Mouse (Mus musculus): Measurements from ENCODE around the gene Gjb3. TPM values are rescaled to one million over a fixed set of nuclear protein-coding genes. Genes with fewer than 3 reads are reported as not detected.

Gene Gjb3
- total and polyA plus RNA-seq, 3 experiments = not detected

DNA sequence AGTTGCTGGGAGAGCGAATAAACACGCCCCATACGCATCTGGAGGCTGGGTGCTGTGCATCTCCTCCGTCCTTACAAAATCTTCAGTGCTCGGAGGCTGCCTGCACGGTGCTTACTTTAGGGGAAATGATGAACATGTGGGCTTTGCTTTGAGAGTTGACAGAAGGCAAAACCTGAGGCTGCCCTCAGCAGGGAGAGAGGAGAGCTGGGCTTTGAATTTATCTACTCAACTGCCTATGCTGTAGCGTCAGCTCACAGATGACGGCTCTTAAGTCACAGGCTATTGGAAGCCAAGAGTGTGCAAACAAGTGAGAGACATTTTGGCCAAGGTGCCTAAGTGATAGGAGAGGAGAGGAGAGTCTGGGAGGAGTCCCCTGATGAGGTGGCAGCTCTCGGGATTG, 51.4 kb downstream of the Gjb3 start:
- Histone ChIP-seq H3K27me3 (replicated peaks) (peaks cover 30% of the 10 kb centered on the region), H3K27ac (ENCODE audit: insufficient read depth, low read depth) (no peak overlapping the region), H3K9me3 (replicated peaks; ENCODE audit: low read length) (no peaks in the 10 kb centered on the region)

DNA sequence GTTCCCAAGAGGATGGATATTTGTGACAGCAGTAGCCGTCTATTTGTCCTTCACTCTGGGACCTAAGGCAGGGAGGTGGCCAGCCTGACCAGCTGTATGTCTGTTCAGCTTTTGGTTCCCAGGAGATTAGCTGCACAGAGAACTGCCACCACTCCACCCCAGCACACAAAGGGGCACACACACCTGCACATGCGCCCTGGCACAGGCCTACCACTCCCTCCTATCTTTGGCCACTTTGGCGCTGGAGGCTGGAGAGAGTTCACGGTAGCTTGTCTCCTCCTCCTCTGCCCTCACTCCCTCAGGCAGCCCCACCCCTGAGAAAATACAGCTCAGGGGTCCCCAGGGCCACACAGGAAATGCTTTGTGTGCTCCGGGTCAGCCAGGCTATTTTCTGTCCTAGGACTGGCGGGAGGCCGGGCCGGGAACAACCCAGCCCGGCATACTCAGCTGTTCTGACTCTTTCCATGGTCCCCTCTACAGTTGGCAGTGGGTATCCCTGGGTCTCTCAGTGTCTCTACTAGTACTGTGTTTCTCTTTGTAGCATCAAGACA, 52.1 kb downstream of the Gjb3 start:
- in situ Hi-C loops (cut with MboI; ENCODE audit: low pct_ligation_motif_present, low pct_unique_long_range_greater_than_20kb, low sequenced_read_pairs) = no loop called here
- H3K4me3 ChIP-seq (replicated peaks in 1 of 3; ENCODE audit: low read depth in 2 of 3, low read length in 2 of 3, poor library complexity in 1 of 3) = no peak overlapping the region
- H3K27ac ChIP-seq (ENCODE audit: insufficient read depth, low read depth) = no peak overlapping the region
- no peaks in the 10 kb centered on the region for H3K79me2 ChIP-seq (replicated peaks; ENCODE audit: control insufficient read depth, extremely low read depth, insufficient read depth, poor library complexity, severe bottlenecking)
- H3K36me3 ChIP-seq (replicated peaks in 1 of 2; ENCODE audit: control insufficient read depth in 1 of 2, insufficient read depth in 1 of 2, low read length in 1 of 2) = no peaks in the 10 kb centered on the region
- peaks cover 37% of the 10 kb centered on the region for H3K27me3 ChIP-seq (replicated peaks)
- TF ChIP-seq KAT2A (IDR thresholded peaks at IDR 0.05; ENCODE audit: insufficient replicate concordance, low read length) (no peak), RCOR1 (conservative IDR thresholded peaks at IDR 0.05; ENCODE audit: low read depth, low read length) (no peak), NRF1 (IDR thresholded peaks at IDR 0.05; ENCODE audit: low read depth, low read length) (peak; percentile 31; the same call in 1 of the 2 replicates)
- no peak overlapping the region for H3K4me2 ChIP-seq (ENCODE audit: insufficient read depth, low read depth, poor library complexity, severe bottlenecking)
- no peaks in the 10 kb centered on the region for H3K9me3 ChIP-seq (replicated peaks; ENCODE audit: low read length)
- dilution Hi-C loops (cut with MboI; ENCODE audit: extremely low pct_ligation_motif_present, extremely low pct_unique_long_range_greater_than_20kb, low sequenced_read_pairs) = no loop called here
- no peak overlapping the region for H3K9ac ChIP-seq (ENCODE audit: insufficient read depth, low read depth)
- no peak for DNase-seq (ENCODE audit: extremely low read depth)
- peaks cover 0 to 4% of the 10 kb centered on the region in 2 experiments; a peak in 1 of 4 replicates for H3K4me1 ChIP-seq (ENCODE audit: control insufficient read depth in 1 of 2, insufficient read depth in 2 of 2)

More for the DNA sequence above, 51.4 kb downstream of the Gjb3 start:
- in situ Hi-C loops (cut with MboI; ENCODE audit: low pct_ligation_motif_present, low pct_unique_long_range_greater_than_20kb, low sequenced_read_pairs) = no loop called here
- H3K9ac ChIP-seq (ENCODE audit: insufficient read depth, low read depth) = no peak overlapping the region
- dilution Hi-C loops (cut with MboI; ENCODE audit: extremely low pct_ligation_motif_present, extremely low pct_unique_long_range_greater_than_20kb, low sequenced_read_pairs) = no loop called here
- no peak overlapping the region for H3K4me3 ChIP-seq (replicated peaks in 1 of 3; ENCODE audit: low read depth in 2 of 3, low read length in 2 of 3, poor library complexity in 1 of 3)
- H3K4me2 ChIP-seq (ENCODE audit: insufficient read depth, low read depth, poor library complexity, severe bottlenecking) = no peak overlapping the region
- H3K79me2 ChIP-seq (replicated peaks; ENCODE audit: control insufficient read depth, extremely low read depth, insufficient read depth, poor library complexity, severe bottlenecking) = no peaks in the 10 kb centered on the region
- TF ChIP-seq HCFC1 (IDR thresholded peaks at IDR 0.05; ENCODE audit: low read depth, low read length) (no peak), POLR2A (IDR thresholded peaks at IDR 0.05; ENCODE audit: low read depth, low read length) (no peak), NRF1 (IDR thresholded peaks at IDR 0.05; ENCODE audit: low read depth, low read length) (no peak), MYC (IDR thresholded peaks at IDR 0.05; ENCODE audit: low read depth, low read length) (no peak), KAT2A (IDR thresholded peaks at IDR 0.05; ENCODE audit: insufficient replicate concordance, low read length) (no peak), SIN3A (IDR thresholded peaks at IDR 0.05; ENCODE audit: low read length) (no peak), JUN (IDR thresholded peaks at IDR 0.05; ENCODE audit: insufficient read depth, low read depth, low read length) (no peak), MEF2A (IDR thresholded peaks at IDR 0.05; ENCODE audit: borderline replicate concordance, low read depth, low read length) (no peak), RAD21 (IDR thresholded peaks at IDR 0.05; ENCODE audit: low read depth, low read length) (no peak), BHLHE40 (IDR thresholded peaks at IDR 0.05; ENCODE audit: low read depth, low read length) (no peak), ELF1 (IDR thresholded peaks at IDR 0.05; ENCODE audit: low read depth, low read length) (no peak), USF1 (IDR thresholded peaks at IDR 0.05; ENCODE audit: low read depth, low read length) (no peak), GABPA (IDR thresholded peaks at IDR 0.05; ENCODE audit: insufficient replicate concordance, low read depth, low read length) (no peak), CHD2 (IDR thresholded peaks at IDR 0.05; ENCODE audit: low read length) (no peak), ZKSCAN1 (IDR thresholded peaks at IDR 0.05; ENCODE audit: borderline replicate concordance, low read depth, low read length) (no peak)
- no peaks in the 10 kb centered on the region for H3K36me3 ChIP-seq (replicated peaks in 1 of 2; ENCODE audit: control insufficient read depth in 1 of 2, insufficient read depth in 1 of 2, low read length in 1 of 2)
- no peak for DNase-seq (ENCODE audit: extremely low read depth)
- peaks cover 0 to 4% of the 10 kb centered on the region in 2 experiments; a peak in 1 of 4 replicates for H3K4me1 ChIP-seq (ENCODE audit: control insufficient read depth in 1 of 2, insufficient read depth in 2 of 2)

Other genes with a start within 250 kb of the Gjb3 start
- gene Tmem35b, start 207.2 kb downstream of the Gjb3 start, total RNA-seq (2012; rRNA removed) = 8.4 and 14.2 TPM in 2 replicates
- 8.3 and 9.4 TPM in 2 replicates for gene Tmem35b, start 207.2 kb downstream of the Gjb3 start, total RNA-seq (2014; rRNA removed)
- gene Tmem35b, start 207.2 kb downstream of the Gjb3 start, polyA plus RNA-seq (2012; ENCODE audit: insufficient read length, low read depth) = 5.5 and 7.1 TPM in 2 replicates
- 0.38 and 0.55 TPM in 2 replicates for gene Dlgap3, start 161.6 kb downstream of the Gjb3 start, total RNA-seq (2012; rRNA removed)
- 0.08 TPM in 1 of 2 replicates, not detected in the other for gene Dlgap3, start 161.6 kb downstream of the Gjb3 start, total RNA-seq (2014; rRNA removed)
- gene Dlgap3, start 161.6 kb downstream of the Gjb3 start, polyA plus RNA-seq (2012; ENCODE audit: insufficient read length, low read depth) = 0.07 and 0.37 TPM in 2 replicates
- 33.6 and 36.6 TPM in 2 replicates for gene Smim12, start 87.1 kb downstream of the Gjb3 start, total RNA-seq (2012; rRNA removed)
- gene Smim12, start 87.1 kb downstream of the Gjb3 start, total RNA-seq (2014; rRNA removed) = 28.7 and 31.3 TPM in 2 replicates
- 27.7 and 30.9 TPM in 2 replicates for gene Smim12, start 87.1 kb downstream of the Gjb3 start, polyA plus RNA-seq (2012; ENCODE audit: insufficient read length, low read depth)
- gene Gja4, start 16.8 kb downstream of the Gjb3 start, total RNA-seq (2012; rRNA removed) = not detected in 2 replicates
- gene Gja4, start 16.8 kb downstream of the Gjb3 start, total RNA-seq (2014; rRNA removed) = not detected in 2 replicates
- not detected in 2 replicates for gene Gja4, start 16.8 kb downstream of the Gjb3 start, polyA plus RNA-seq (2012; ENCODE audit: insufficient read length, low read depth)
- gene Gjb4, start 23.2 kb upstream of the Gjb3 start, total RNA-seq (2012; rRNA removed) = not detected in 2 replicates
- not detected in 2 replicates for gene Gjb4, start 23.2 kb upstream of the Gjb3 start, total RNA-seq (2014; rRNA removed)
- gene Gjb4, start 23.2 kb upstream of the Gjb3 start, polyA plus RNA-seq (2012; ENCODE audit: insufficient read length, low read depth) = not detected in 2 replicates
- 0.29 and 0.34 TPM in 2 replicates for gene Gjb5, start 27.3 kb upstream of the Gjb3 start, total RNA-seq (2012; rRNA removed)
- gene Gjb5, start 27.3 kb upstream of the Gjb3 start, total RNA-seq (2014; rRNA removed) = 0.39 and 0.50 TPM in 2 replicates
- 0.23 TPM in 1 of 2 replicates, not detected in the other for gene Gjb5, start 27.3 kb upstream of the Gjb3 start, polyA plus RNA-seq (2012; ENCODE audit: insufficient read length, low read depth)

All from CH12.LX (cell line).